Mouse (Mus musculus): ENCODE results near the gene Adam25.
"Not testable (repeated sequence)": the region's sequence is repeated elsewhere in the genome, so short reads cannot be mapped to it uniquely, and the experiment has no call there.

Gene Adam25

DNA sequence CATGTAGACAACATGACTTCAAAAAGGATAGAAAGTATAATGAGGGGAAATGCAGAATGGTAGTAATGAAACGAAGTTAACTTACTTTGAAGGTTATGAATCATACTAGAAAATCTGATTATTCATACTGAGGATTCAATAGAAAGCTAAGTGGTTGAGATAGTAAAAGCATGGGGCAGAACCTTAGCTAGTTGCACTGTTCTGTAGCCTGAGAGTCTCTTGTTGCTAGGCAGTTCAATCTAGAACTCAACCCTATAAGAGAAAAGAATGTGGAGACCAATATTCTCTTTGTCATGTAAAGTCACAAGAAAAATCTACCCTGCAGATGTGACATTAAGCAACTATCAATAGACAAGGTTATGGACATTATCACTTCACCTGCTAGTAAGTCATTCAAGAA is at the start of gene Adam25:
TSS of gene Adam25 (plus strand) at position 301 of the 400 bp plus-strand sequence.
- not testable (repeated sequence) for DNase-seq (ENCODE audit: low spot score in 2 of 2)

DNA sequence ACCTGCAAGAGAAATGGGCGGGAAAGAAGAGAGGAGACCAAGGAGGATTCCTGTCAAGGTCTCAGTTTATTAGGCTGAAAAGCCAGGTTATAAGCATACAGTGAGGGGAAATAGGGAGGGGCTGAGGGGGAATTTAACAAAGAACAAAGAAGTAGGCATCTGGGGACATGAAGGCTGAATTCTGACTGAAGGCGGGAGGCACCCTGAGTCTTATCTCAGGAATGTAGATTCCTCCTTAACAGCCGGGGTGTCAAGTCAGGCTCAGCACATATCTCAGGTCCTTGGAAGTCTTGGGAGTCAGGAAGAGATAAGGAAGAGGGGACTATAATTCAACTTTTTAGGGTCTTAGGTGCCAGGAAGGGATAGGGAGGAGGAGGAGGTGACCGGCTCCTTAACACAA is 36.6 kb upstream of the Adam25 start:
- DNase-seq (ENCODE audit: low spot score in 2 of 2): not testable (repeated sequence)

DNA sequence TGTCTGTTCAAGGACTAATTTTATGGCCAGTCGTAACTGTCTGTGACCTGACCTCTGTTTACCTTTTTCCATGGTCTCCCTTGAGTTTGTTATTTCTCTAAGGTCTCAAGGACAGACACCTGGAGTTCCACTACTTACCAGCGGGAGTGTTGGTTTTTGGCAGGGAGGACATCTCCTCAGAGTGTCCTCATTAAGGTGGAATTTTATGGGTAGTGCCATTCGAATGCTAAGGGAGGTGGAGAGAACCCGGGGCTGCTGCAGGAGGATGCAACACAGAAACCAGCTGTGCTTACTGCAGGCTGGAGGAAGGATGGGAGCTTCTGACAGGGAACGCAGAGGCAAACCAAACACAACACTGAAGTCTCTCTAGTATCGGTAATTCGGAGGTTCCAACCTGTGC is 36.0 kb upstream of the Adam25 start:
- DNase-seq (ENCODE audit: low spot score in 2 of 2): no peak

DNA sequence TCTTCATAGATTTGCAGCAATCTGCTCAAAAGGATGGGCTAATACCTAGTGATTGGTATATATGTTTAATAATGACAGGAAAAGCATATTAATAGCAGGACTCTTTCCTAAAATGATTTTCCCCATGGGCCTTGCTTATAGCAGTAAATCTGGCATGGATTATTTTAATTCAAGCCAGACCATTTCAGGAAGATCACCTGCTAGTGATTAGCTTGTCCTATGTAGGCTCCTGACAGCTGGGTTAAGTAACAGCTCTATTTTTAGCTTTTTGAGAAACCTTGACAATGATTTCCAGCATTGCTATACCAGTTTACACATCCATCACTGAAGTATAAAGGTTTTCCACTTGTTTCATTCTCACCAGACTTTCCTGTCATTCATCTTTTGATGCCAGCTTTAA is 31.3 kb downstream of the Adam25 start:
- no peak for DNase-seq (ENCODE audit: low spot score in 2 of 2)

DNA sequence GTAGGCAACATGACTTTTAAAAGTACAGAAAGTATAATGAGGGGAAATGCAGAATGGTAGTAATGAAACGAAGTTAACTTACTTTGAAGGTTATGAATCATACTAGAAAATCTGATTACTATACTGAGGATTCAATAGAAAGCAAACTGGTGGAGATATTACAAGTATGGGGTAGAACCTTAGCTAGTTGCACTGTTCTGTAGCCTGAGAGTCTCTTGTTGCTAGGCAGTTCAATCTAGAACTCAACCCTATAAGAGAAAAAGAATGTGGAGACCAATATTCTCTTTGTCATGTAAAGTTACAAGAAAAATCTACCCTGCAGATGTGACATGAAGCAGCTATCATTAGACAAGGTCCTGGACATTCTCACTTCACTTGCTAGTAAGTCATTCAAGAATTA is 41.0 kb downstream of the Adam25 start, which contains the start of gene Adam20:
TSS of gene Adam20 (plus strand) at position 301 of the 400 bp plus-strand sequence.
- not testable (repeated sequence) for DNase-seq (ENCODE audit: low spot score in 2 of 2)

DNA sequence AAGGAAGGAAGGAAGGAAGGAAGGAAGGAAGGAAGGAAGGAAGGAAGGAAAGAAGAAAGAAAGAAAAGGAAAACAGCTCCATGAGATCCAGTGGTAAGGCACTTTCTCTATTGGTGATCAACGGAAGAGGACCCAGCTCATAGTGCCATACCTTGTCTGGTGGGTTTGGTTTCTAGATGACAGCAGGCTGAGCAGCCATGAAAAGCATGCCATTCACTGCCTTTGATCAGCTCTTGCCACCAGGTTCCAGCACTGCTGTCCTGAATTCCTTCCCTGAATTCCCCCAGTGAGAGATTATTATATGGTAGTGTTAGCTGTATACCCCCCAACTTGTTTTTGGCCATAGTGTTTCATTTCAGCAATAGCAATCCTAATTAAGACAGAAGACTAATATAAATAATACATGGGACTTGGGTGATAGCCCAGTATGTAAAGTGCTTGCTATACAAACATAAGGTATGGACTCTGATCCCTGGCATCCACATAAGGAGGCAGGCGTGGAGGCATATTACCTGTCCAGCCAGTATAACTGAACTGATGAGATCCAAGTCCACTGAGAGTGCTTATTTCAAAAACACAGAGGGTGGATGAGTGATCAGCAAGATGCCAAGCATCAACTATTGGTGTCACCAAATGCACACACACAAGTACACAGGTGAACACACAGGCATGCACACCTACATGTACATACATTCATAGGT is 51.5 kb downstream of the Adam25 start:
- DNase-seq (ENCODE audit: low spot score in 2 of 2): no peak
